Mouse (Mus musculus) heart, postnatal 14 days (tissue): Measurements from ENCODE around the gene Taf12. TPM values are rescaled to one million over a fixed set of nuclear protein-coding genes. Genes with fewer than 3 reads are reported as not detected.

ENCODE experiments used
- DNase-seq, 2 experiments: peaks; one replicate each; pipeline ENCODE4 v3.0.0; 2021 to 2022
- intact Hi-C: fragments of 180-260 bp; cut with DNase I; formaldehyde crosslinking; loops from one replicate; pipeline ENCODE4 v1.15.1; 2025
- total RNA-seq, 2 experiments: library from RNA; stranded (reverse); gene quantifications; 2 replicates each; pipeline ENCODE4 v1.2.3; 2021

The Taf12 gene
- total RNA-seq, 2 experiments from 2014 or later: 25.8 to 27.7 TPM

GRCm38 (mm10) chr4:132308437-132309139 is 34.4 kb downstream of the Taf12 start:
- intact Hi-C loops: loop anchor here (2.0 kb wide), 1 partner anchor 20 kb away; the partner anchor contains the start of gene Trnau1ap
- DNase-seq: peak; percentile 86 to 90

- DNase-seq: peak in 1 of 2 experiments; percentile 16
- intact Hi-C loops: loop anchor here (2.0 kb wide), 1 partner anchor 20 kb away; the partner anchor contains the start of gene Trnau1ap
These were observed 35.1 kb downstream of the Taf12 start for GRCm38 (mm10) chr4:132309140-132309848.

GRCm38 (mm10) chr4:132309849-132310472 is 35.8 kb downstream of the Taf12 start:
- intact Hi-C loops: loop anchor here (2.0 kb wide), 1 partner anchor 19 kb away; the partner anchor contains the start of gene Trnau1ap
- DNase-seq: peak; percentile 32 to 48

GRCm38 (mm10) chr4:132311209-132311608 is 37.0 kb downstream of the Taf12 start:
- intact Hi-C loops: no loop called here
- no peak for DNase-seq

GRCm38 (mm10) chr4:132311801-132312200 is 37.6 kb downstream of the Taf12 start:
- DNase-seq: no peak
- intact Hi-C loops: no loop called here

GRCm38 (mm10) chr4:132312627-132313026 is 38.5 kb downstream of the Taf12 start:
- intact Hi-C loops: no loop called here
- no peak for DNase-seq

- no peak for DNase-seq
- intact Hi-C loops: no loop called here
These were observed 41.5 kb downstream of the Taf12 start for GRCm38 (mm10) chr4:132315711-132316110.

GRCm38 (mm10) chr4:132326481-132326880 is 52.3 kb downstream of the Taf12 start:
- DNase-seq: no peak
- intact Hi-C loops: no loop called here

GRCm38 (mm10) chr4:132328391-132328982 is 54.3 kb downstream of the Taf12 start:
- DNase-seq: no peak

GRCm38 (mm10) chr4:132329115-132329834 is 55.1 kb downstream of the Taf12 start, which contains the start of gene Trnau1ap:
Trnau1ap (minus strand) TSS chr4:132329538.
- DNase-seq: peak; percentile 91 to 92
- intact Hi-C loops: loop anchor here (2.0 kb wide), 1 partner anchor 20 kb away; no protein-coding TSS in a partner anchor

More at GRCm38 (mm10) chr4:132328391-132328982, 54.3 kb downstream of the Taf12 start:
- intact Hi-C loops: loop anchor here (2.0 kb wide), 1 partner anchor 20 kb away; no protein-coding TSS in a partner anchor

GRCm38 (mm10) chr4:132329835-132330354 is 55.7 kb downstream of the Taf12 start:
- intact Hi-C loops: loop anchor here (2.0 to 10.0 kb wide), 2 partner anchors 21 to 235 kb away; no protein-coding TSS in a partner anchor
- no peak for DNase-seq

- intact Hi-C loops: loop anchor here (10.0 kb wide), 1 partner anchor 237 kb away; no protein-coding TSS in a partner anchor
- DNase-seq: no peak
These were observed 57.8 kb downstream of the Taf12 start for GRCm38 (mm10) chr4:132331960-132332359.

- DNase-seq: no peak
- intact Hi-C loops: loop anchor here (10.0 kb wide), 1 partner anchor 238 kb away; no protein-coding TSS in a partner anchor
These were observed 58.7 kb downstream of the Taf12 start for GRCm38 (mm10) chr4:132332880-132333279.

- intact Hi-C loops: loop anchor here (10.0 kb wide), 1 partner anchor 244 kb away; no protein-coding TSS in a partner anchor
- peak; percentile 65 to 81 for DNase-seq
These were observed 64.8 kb downstream of the Taf12 start for GRCm38 (mm10) chr4:132338943-132339342.

- no peak for DNase-seq
- intact Hi-C loops: loop anchor here (5.0 kb wide), 1 partner anchor 144 kb away; no protein-coding TSS in a partner anchor
These were observed 67.3 kb downstream of the Taf12 start for GRCm38 (mm10) chr4:132341451-132341850.

GRCm38 (mm10) chr4:132344403-132345134 is 70.4 kb downstream of the Taf12 start:
- no peak for DNase-seq

More at GRCm38 (mm10) chr4:132344403-132345134, 70.4 kb downstream of the Taf12 start:
- intact Hi-C loops: loop anchor here (1.0 to 5.0 kb wide), 3 partner anchors 51 to 168 kb away; partner anchors contain the start of gene Sesn2
